Mouse (Mus musculus) limb, embryonic 13.5 days (tissue): ENCODE measurements around the gene Txndc5. TPM values are rescaled to one million over a fixed set of nuclear protein-coding genes. Genes with fewer than 3 reads are reported as not detected.

Experiments
- polyA plus RNA-seq: library from polyadenylated mRNA; unstranded; fragments of >200 nt; fragmentation: Nextera tagmentation; extraction: Ambion mirVana; gene quantifications from 2 replicates; pipeline ENCODE4 v1.2.1, GENCODE M21; 2015

Gene Txndc5
- polyA plus RNA-seq, 1 experiment from 2014 or later = 257 TPM

Other genes with a start within 250 kb of the Txndc5 start
- gene Bmp6, start 183.7 kb downstream of the Txndc5 start, polyA plus RNA-seq = 0.73 and 0.83 TPM in 2 replicates
- gene Bloc1s5, start 106.3 kb upstream of the Txndc5 start, polyA plus RNA-seq = 22.8 and 23.1 TPM in 2 replicates
- 42.4 and 42.8 TPM in 2 replicates for gene Eef1e1, start 130.2 kb upstream of the Txndc5 start, polyA plus RNA-seq